Comparison of ENCODE assay signal across 8 mouse cellular contexts in genomic region chr3:96669727-96670468, GRCm38 (mm10). TPM values are rescaled to one million over a fixed set of nuclear protein-coding genes. Genes with fewer than 3 reads are reported as not detected.
A peak's percentile ranks its signal among the peaks of the same experiment; 100 is the strongest.
DNase-seq lines count a peak whose midpoint lies in the region; ATAC-seq lines count a peak whose summit lies in the region.

Ankrd35 (plus strand) TSS chr3:96670131.

- peak; percentile 94 for ATAC-seq in inflammation-experienced regulatory T-cells, adult 6 months
- peak; percentile 96 for ATAC-seq in megakaryocyte progenitor cell, adult 5-6 weeks (replicated peaks; ENCODE audit: poor library complexity)

- intact Hi-C loops in gastrocnemius, postnatal 14 days (cut with DNase I; ENCODE audit: low total_unique reads), result no loop called here

- peak; percentile 90 for DNase-seq in adrenal gland, adult 2 months
- peak; percentile 92 for DNase-seq in embryo, embryonic 10.5 days (ENCODE audit: low spot score)
- DNase-seq in gastrocnemius, postnatal 14 days, result peak; percentile 86
- peak; percentile 39 to 71 for DNase-seq in left cerebral cortex, adult 9 months (ENCODE audit: low spot score in 2 of 2)
- DNase-seq in right cerebral cortex, postnatal 14 days, result peak; percentile 69
- DNase-seq in urinary bladder, postnatal 4 days (ENCODE audit: low spot score in 2 of 2), result peak; percentile 81 to 84

RNA-seq across cellular contexts. Expression of gene Ankrd35, which starts in this region (rescaled TPM):
- total RNA-seq in adrenal gland, adult 2 months (2021), result 1 to 10 TPM; 3.0 to 4.6 TPM
- 1.5 and 3.3 TPM in 2 replicates for polyA plus RNA-seq in adrenal gland, adult 2 months (2012; rRNA removed)
- total RNA-seq in gastrocnemius, postnatal 14 days (2021), result 1 to 10 TPM; 1.0 to 2.3 TPM
- polyA plus RNA-seq in inflammation-experienced regulatory T-cells, adult 6 months (2017; shearing (Covaris generic)), result under 1 TPM in 2 of 3 experiments, not detected in 1; 0.53 to 0.97 TPM
- total RNA-seq in megakaryocyte progenitor cell, adult 5-6 weeks (2015), result not detected in 2 replicates
- total RNA-seq in megakaryocyte progenitor cell, adult 5-6 weeks (2017), result not detected in 2 replicates

Comparison
In these comparisons a context has a peak if more than half of its experiments do, and no peak if none do; other contexts are left out.
1. Peak in every context shown above with its lines: DNase-seq and ATAC-seq.
2. Peak in ATAC-seq in inflammation-experienced regulatory T-cells, adult 6 months; RNA of the gene not detected or under 1 TPM.
3. Peak in ATAC-seq in megakaryocyte progenitor cell, adult 5-6 weeks; RNA of the gene not detected or under 1 TPM.